Mouse (Mus musculus) CD4-positive, CD25-positive, alpha-beta regulatory T cell, adult 2 months (primary cell): ENCODE measurements around the gene Gm20388.

ENCODE experiments used
- DNase-seq: peaks from one replicate; pipeline ENCODE4 v3.0.0-alpha.2; 2012; ENCODE audit warnings: low read depth, low spot score

Gene Gm20388

DNA sequence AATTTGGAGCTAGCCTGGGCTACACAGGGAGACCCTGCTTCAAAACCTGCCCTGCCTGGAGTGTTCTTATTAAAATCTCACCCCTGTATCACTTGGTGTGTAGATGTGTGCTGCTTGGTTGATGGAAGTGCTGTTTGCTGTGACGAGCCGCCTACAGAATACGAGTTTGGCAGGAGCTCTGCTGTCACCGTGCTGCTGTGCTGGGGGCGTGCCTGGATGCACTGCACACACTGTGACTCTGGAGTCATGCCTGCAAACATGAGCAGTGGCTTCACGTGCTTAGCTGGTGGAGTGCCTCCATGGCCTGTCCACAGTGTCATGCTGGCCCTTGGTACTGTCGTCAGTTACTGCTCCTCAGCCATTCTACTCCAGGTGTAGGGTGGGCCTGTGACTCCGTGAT lies 2148.3 kb downstream of the Gm20388 start:
- DNase-seq: no peak

DNA sequence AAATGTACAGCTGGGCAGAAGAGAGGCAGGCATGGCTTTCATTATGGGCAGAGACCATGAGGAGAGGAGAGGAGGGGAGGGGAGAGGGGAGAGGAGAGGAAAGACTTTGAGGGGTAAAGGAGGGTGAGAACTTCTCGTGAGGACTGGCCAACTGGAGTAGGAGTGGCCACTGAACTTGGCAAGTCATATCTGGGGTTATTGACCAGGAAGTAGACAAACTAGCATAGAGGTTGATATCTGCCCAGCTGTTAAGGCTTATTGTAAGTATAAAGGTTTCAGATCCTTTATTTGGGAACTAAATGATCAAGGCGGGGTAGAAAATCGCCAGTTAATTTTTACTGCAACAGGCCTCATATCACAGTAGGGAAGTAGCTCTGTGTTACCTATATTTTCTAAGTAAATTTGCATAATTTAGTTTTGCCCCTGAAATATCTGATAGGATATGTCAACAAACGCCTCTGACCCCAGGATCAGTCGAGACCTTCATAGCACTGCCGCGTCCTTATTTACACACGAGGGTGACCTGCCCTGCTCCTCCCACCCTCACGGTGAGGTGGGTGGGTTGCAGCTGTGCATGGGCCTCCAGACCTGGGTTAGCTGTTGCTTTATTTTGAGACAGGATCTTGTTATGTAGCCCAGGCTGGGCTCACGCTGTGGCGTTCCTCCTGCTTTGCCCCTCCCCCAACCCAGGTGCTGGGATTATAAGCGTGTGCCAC lies 2152.0 kb downstream of the Gm20388 start:
- no peak for DNase-seq

DNA sequence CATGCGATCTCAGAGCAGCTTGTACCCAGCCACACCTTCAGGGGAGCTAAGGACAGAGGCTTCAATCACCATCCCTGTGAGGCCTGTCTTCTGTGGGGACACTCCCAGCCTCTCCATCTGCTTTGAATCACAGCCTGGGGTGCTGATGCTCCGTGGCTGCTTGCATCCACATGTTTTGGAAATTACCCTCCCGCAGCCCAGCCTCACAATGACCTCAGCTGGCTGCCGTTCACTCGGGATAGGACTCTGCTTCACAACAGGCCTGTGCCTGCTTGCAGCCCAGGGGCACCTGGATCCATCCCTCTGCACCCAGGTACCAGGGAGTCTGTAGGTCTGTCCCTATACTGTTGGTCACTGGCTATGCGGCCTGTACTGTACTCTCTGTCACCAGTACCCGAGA lies 2153.7 kb downstream of the Gm20388 start:
- DNase-seq: no peak

DNA sequence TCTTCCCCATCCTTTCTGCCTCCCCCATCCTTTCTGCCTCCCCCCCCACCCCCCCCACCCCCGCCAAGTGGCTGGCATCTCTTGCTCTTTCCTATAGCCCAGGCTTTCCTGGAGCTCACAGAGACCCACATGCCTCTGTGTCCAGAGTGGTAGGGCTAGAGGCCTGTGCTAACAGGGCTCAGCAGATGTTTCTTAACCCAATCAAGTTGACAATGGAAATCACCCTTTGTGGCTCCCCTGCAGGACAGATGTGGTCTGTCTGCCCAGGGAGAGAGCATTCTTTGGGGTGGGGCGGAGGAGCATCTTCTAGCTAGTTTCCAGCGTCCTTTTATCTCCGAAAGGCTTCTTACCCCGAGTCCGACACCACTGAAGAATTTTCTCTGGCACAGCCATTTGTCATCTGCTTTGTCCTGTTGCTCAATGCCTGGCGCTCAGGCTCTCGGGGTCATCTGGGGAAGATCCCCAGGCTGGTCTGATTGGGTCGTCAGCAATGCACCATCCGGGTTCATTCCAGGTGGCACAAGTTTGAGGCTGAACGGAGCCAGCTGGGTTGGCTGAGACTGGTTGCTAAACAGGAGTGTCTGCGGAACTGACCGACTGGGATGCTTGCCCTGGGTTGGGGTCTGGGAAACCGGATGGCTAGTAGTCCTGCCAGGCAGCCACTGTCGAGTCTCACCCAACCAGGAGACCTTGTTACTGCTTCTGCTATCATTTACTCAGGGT lies 2157.3 kb downstream of the Gm20388 start:
- no peak for DNase-seq

DNA sequence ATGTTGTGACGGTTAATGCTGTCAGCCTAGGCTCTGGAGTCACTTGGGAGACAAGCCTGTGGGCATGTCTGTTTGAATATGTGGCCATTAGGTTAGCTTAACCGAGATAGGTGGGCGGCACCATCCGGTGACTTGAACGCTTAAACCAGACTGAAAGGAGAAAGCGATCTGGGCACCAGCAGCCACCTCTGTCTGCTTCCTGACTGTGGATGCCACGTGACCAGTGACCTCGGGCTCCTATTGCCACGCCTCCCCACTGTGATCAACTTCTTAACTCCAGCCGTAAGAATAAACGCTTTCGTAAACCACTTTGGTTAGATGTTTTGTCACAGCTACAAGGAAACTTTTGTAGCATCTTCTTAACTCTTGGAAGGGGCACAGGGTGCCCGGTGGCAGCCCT lies 2158.0 kb downstream of the Gm20388 start:
- no peak for DNase-seq

DNA sequence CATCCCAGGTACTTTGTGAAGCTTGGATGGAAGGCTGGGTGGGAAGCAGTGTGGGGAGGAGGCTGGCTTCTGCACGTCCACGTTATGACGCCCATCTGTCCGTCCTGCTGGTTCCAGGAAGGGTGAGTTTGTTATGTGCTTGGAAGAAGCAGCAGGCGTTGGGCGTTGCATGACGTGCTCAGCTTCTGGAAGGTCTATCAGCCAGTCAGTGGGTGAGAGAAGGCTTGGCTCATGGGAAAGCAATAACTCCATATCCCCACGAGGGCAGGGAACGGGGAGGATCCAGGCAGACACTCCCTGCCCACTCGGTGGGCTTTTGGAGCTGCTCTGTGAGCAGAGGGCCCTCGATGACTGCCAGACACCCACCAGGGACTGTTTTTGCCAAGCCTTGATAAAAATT lies 2158.6 kb downstream of the Gm20388 start:
- DNase-seq: no peak

DNA sequence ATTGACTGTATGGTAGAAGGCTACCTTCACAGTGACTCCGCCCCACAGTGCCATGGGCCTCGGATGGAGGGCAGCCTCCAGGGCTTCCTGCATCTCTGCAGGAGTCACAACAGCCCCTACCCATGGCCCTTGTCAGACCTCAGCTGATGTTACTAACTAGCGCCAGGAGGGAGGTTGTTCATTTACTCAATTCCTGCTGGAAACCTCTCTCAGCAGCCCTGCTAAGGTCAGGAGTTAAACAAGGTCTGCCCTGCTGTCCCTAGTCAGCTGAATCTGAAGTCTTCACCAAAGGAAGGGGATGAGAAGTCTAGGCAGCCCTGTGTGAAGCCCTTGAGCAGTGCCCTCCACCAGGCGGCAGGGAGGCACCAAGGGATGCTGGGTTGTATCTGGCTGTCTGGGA lies 2160.6 kb downstream of the Gm20388 start:
- no peak for DNase-seq

DNA sequence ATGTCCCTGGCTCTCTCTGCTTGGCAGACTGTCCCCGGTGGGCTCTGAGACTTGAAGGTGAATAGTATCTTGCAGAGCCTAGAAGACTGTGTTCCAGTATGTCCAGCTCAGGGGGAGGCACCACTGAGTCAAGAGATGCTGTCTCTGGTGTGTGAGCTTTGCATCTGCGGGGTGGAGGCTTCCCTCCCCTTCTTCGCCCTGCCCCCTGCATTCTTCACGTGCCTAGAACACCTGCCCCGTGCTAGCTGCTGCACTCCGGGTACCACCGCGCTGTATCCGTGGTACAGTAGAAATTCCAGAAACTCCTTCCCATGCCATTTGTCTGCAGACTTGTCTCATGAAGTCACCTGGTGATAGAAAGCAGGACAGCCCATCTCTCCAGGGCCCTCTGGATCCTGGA lies 2163.3 kb downstream of the Gm20388 start:
- DNase-seq: no peak

DNA sequence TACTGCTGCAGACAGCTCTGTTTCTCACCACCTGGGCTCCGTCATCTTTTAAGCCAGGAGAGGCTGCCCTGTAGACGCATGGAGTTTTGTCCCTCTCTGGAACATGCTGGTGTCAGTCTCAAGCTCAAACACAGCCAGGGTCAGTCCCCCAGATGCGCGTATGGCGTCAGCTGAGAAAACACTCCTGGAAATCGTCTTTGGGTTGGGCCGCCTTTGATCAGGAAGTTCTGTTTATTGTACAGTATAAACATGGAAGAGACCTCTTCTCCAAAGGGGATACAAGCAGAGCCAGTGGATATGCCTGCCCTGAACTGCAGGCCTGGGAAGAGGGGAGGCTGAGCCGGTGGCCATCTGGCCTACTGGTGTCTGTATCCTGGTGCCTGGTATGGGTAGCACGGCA lies 2163.8 kb downstream of the Gm20388 start:
- DNase-seq: no peak

DNA sequence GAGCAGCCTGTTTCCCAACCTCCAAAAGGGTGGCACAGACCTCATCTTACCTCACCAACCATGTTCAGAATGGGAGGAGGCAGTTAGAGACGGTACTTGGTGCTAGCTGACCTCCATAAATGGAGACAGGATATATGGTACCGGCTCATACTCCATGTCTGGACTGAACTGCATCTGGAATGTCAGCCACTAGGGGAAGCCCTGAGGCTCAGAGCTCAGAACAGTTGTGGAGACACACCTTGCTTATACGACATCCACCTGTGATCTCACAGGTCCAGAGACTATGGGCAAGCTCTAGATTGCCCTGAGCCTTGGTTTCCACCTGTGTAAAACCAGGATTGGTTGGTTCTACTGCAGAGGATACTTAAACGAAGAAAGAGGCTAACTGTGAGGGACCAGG lies 2164.3 kb downstream of the Gm20388 start:
- no peak for DNase-seq

DNA sequence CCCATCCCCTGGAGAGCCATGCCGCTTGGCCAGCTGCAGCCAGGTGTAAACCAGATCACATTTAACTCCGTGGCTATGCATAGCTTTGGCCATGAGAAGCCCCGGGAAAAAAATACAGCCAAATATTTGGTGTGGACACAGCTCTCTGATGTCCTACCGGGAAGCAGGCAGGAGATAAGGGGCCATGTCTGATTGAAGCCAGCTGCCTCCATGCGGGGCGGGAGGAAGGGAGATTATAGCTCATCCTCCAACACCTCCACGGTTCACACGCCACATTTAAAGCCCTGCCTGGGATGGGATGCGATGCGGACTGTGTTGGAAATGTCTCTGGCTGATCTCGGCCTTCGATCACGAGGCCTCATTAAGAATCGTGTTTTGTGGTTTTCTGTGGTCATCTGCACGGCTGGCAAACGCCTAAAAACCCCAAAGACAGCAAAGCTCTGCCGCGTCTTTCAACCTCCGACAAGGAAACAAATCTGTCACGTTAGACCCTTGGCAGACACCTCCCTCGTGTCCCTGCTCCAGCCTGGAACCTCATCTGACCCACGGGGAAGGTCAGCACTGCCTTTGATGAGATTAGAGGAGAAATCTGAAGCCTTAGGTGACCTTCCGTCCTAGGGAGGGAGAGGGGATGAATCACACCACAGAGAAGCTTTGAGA lies 2165.7 kb downstream of the Gm20388 start:
- DNase-seq: no peak

DNA sequence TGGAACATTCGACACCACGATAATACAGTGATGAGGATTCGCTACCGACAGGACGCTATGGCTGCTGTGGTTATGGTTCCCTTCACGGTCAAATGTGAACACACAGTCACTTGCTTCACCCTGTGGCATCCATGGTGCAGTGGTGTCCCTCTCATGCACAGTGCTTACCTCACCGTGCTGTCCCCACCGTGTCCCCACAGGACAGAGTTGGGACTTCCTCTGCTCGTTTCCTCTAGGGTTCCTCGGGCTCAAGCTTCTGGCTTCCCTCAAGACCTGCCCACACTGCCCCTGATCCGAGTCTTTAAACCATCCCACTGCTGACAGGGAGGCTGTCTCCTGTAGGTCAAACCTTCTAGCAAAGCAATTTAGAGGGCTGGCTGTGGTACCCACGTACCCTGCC lies 2167.7 kb downstream of the Gm20388 start:
- DNase-seq: no peak

DNA sequence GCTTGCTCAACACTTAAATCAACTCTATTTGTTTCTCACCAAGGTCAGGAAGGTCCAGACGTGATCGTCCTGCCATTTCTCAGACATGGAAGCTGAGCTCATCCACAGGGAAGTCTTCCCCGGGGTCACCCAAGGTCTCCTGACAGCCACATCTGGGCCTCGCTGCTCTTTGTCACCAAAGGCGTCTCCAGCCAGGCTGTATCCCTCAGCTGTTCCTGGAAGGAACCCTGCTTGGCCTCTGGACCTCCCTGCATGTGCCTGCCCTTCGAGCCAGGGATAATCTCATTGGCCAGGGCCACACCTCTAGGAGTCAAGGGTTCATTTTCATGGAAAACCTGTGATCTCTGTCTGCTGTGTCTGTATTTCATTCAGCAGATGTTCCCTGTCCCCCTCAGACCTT lies 2168.5 kb downstream of the Gm20388 start:
- no peak for DNase-seq

DNA sequence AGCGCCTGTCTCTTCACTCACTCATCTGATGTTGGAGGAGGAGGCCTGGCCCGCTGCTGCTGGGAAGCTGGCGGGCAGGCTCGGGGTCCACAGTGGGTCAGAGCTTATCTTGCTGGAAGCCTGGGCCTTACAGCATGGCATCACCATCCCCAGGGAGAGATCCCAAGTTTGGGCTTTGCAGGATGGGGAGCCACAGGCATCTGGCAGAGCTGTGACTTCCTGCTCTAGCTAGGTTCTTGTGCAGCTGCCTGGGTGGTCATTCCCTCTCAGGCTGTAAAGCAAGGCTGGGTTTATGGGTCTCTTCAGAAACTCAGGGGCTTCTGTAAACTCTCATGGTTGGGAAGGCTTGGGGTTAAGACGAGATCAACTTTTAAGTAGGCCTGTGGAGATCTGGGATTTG lies 2169.7 kb downstream of the Gm20388 start:
- no peak for DNase-seq

DNA sequence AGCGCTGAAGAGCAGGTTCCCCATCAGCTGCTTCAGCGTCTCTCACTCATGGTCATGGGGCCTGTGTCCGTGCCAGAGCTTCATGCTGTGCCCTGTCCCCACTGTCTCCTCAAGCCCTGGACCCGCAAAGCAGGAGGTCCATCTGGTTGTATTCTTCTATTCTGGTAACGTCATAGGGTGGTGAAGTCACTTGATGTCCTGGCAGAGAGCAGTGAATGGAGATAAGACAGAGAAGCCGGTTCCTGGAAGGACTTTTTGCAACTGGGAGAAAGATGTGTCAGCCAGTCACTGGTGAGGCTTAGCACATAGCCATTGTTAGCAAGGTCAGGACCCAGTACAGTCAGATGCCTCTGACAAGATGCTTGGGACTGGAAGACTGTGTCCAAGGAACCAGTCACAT lies 2172.8 kb downstream of the Gm20388 start:
- DNase-seq: no peak

DNA sequence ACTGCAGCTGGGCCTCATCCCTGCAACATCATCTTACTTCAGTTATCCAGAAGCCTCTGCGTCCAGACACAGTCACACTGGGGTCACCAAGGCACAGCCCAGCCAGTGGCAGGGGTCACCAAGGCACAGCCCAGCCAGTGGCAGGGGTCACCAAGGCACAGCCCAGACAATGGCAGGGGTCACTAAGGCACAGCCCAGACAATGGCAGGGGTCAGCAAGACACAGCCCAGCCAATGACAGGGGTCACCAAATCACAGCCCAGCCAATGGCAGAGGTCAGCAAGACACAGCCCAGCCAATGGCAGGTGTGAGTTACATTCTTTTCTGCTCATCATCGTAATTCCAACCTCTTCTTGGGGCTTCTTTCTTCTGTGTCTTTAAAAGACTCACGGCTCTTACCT lies 2173.5 kb downstream of the Gm20388 start:
- no peak for DNase-seq

DNA sequence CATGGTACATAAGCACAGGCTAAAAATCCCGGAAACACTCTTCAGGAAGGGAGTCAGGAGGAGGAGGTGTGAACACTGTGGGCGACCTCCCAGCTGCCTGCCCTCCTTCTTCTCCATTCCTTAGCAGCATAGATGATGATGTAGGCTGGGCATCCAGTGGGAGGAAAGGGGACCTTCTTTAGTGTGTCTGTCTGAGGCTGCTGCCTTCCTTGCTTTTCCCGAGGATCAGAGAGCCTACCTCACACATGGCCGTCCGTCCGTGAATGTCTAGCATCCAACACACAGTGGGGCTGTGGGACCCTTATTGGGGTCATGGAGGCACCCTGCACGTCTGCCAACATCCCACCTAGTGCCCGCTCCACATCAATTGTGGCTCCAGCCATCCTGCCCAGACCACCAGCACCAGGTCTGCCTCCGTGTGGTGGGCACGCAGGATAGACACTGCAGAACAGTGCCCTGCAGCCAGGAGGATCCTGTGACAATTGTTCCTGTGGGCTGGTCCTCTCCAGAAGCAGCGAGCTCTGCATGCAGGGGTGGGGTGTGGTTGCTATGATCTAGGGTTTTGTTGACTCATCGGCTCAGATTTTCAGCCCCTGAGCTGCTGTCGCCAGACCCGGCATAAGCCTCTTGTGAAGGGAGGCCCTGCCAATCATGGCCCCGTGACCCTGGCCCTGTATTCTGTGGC lies 2174.2 kb downstream of the Gm20388 start:
- no peak for DNase-seq

DNA sequence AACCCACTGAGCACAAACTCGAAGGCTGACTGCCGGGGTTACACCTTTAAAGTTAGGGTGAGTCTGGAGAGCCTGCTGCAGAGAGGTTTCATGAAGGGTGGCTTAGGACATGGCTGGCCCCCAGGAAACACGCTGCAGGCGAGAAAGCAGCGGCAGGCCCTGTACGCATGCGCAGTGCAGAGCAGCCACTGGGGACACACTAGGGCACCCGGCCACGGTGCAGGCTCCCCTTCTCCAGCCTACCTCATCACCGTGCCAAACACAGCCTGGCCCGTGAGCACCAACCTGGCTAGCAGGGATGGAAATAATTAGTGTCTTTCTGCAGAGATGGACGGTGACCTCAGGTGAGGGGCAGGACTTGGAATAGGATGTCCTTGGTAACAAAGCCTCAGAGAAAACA lies 2175.4 kb downstream of the Gm20388 start:
- no peak for DNase-seq

DNA sequence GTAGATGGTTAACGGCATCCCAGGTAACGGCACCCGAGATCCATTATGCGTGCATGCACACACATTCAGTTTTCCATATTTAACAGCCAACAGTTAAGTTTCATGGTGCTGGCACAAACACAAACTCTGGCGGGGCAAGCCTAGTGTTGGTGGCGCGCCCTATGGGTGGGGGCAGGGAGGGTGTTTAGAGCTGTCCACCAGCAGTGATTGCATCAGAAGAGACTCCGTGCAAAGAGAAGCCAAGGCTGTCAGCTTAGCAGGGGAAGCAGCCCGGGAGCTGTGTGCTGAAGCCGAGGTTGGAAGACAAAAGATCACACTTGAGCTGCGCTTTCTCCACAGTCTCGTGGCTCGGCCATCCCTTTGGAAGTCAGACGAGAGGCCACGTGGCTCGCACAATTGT lies 2178.0 kb downstream of the Gm20388 start:
- no peak for DNase-seq

DNA sequence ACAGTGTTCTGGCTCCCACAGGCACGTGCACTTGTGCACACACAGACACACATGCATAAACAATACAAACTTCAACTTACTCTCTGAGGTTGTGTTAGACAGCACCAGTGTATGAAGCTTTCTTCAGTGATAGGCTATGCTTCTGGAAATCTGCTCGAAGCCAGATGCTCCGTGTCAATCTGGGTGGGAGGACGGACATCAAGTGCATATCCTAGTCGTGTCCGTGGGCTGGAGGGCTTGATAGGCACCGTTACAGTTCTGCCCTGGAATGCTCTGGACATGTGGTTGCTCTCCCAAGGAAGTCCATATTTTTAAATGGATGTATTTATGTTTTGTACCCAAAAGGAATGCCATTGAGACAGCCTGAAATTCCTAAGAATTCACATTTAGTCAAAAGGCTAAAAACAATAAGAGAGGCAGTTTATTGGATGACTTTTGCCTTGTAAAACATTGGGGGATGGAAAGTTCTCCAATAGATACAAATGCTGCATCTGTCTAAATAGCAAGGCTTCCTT lies 2178.6 kb downstream of the Gm20388 start:
- DNase-seq: no peak

DNA sequence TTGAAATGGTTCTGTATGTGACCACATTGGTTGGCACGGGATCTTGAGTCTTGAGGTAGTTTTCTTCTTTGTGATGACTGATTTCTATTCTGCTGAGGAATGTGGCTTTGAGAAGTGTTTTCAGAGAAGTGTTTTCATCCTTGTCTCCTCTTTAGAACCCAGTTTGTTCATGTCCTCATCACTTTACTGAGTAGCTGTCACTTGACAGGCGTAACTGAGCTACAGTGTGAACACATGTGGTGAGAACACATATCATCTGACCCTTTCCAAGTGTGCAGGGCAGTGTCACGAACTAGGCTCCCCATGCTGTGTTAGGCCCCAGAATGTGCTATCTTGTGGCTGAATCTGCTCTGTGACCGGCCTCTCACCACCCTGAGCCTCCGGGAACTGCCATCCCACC lies 2181.8 kb downstream of the Gm20388 start:
- no peak for DNase-seq

DNA sequence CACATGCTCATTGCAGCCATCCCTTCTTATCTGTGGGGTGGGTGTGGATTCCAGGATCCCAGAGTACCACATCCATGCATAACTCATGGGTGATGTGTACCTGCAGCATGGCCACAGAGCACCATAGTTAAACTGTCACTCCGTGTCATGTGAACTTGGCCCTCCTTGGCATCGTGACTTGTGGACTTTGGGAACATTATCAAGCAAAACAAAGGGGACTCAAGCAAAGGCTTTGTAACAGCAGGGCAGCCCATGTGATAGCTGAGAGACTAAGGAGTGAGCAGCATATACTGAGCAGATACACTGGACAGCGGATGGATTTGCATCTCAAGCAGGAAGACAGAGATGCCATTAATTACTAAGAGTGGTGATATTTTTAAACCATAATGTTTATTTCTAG lies 2188.1 kb downstream of the Gm20388 start:
- no peak for DNase-seq
